Mouse (Mus musculus) embryo, embryonic 10 days (tissue): ENCODE data around the gene Izumo1.

Experiments
- DNase-seq: peaks from one replicate; pipeline ENCODE4 v3.0.0-alpha.2; 2015; ENCODE audit warnings: low spot score

The Izumo1 gene

GRCm38 (mm10) chr7:45621443-45621842, at the start of gene Izumo1:
TSS of gene Izumo1 (plus strand) at chr7:45621811.
- DNase-seq, result peak; percentile 57

- no peak for DNase-seq
Observed at GRCm38 (mm10) chr7:45571966-45572365, 49.6 kb upstream of the Izumo1 start.

- DNase-seq, result no peak
Observed at GRCm38 (mm10) chr7:45573954-45574353, 47.7 kb upstream of the Izumo1 start.

GRCm38 (mm10) chr7:45574472-45575379, 46.9 kb upstream of the Izumo1 start:
- no peak for DNase-seq

GRCm38 (mm10) chr7:45585923-45586322, 35.7 kb upstream of the Izumo1 start:
- no peak for DNase-seq

GRCm38 (mm10) chr7:45587631-45588592, 33.7 kb upstream of the Izumo1 start:
- no peak for DNase-seq

GRCm38 (mm10) chr7:45589173-45589572, 32.4 kb upstream of the Izumo1 start:
- peak; percentile 96 for DNase-seq

- DNase-seq, result no peak
Observed at GRCm38 (mm10) chr7:45589898-45590297, 31.7 kb upstream of the Izumo1 start.

- DNase-seq, result peak; percentile 53
Observed at GRCm38 (mm10) chr7:45590874-45591273, 30.7 kb upstream of the Izumo1 start.

GRCm38 (mm10) chr7:45591880-45592279, 29.7 kb upstream of the Izumo1 start:
- no peak for DNase-seq

- peak; percentile 81 for DNase-seq
Observed at GRCm38 (mm10) chr7:45593118-45593815, 28.3 kb upstream of the Izumo1 start.

- DNase-seq, result no peak
Observed at GRCm38 (mm10) chr7:45595176-45595575, 26.4 kb upstream of the Izumo1 start.

GRCm38 (mm10) chr7:45596107-45596506, 25.5 kb upstream of the Izumo1 start:
- DNase-seq, result no peak

- DNase-seq, result no peak
Observed at GRCm38 (mm10) chr7:45597013-45597412, 24.6 kb upstream of the Izumo1 start.

- no peak for DNase-seq
Observed at GRCm38 (mm10) chr7:45597527-45597926, 24.1 kb upstream of the Izumo1 start.

GRCm38 (mm10) chr7:45598960-45599879, 22.4 kb upstream of the Izumo1 start:
- DNase-seq, result peak; percentile 21

GRCm38 (mm10) chr7:45605704-45606289, 15.8 kb upstream of the Izumo1 start:
- no peak for DNase-seq

GRCm38 (mm10) chr7:45609511-45609910, 12.1 kb upstream of the Izumo1 start:
- no peak for DNase-seq

GRCm38 (mm10) chr7:45616277-45616676, 5.3 kb upstream of the Izumo1 start:
- no peak for DNase-seq

GRCm38 (mm10) chr7:45617042-45617695, 4.4 kb upstream of the Izumo1 start, which contains the start of gene Fut1:
TSS of gene Fut1 (plus strand) at chr7:45617289.
- peak; percentile 33 for DNase-seq
